Mouse (Mus musculus): ENCODE data around the gene Vps18. TPM values are rescaled to one million over a fixed set of nuclear protein-coding genes. Genes with fewer than 3 reads are reported as not detected.

Gene Vps18
- polyA plus RNA-seq, 1 experiment from 2014 or later: 23.9 TPM

- peaks cover 57% of the 10 kb centered on the region for H3K27me3 ChIP-seq
- WGBS: 55% methylated on average over 12 of the region's 12 CpGs
Observed at GRCm38 (mm10) chr2:119311544-119311943, 23.0 kb downstream of the Vps18 start.

GRCm38 (mm10) chr2:119312380-119312958, 23.9 kb downstream of the Vps18 start:
- H3K36me3 ChIP-seq: no peaks in the 10 kb centered on the region
- H3K4me3 ChIP-seq: no peak overlapping the region
- no peak overlapping the region for H3K4me2 ChIP-seq
- peak; percentile 34; the same call in 1 of the 2 replicates for ATAC-seq (ENCODE audit: low read depth)
- peaks cover 21% of the 10 kb centered on the region for H3K4me1 ChIP-seq (replicated peaks)
- no peak overlapping the region for H3K27ac ChIP-seq (replicated peaks)
- H3K27me3 ChIP-seq: peaks cover 65% of the 10 kb centered on the region
- no peaks in the 10 kb centered on the region for H3K9me3 ChIP-seq
- no peak overlapping the region for H3K9ac ChIP-seq
- 15% methylated on average over 2 of the region's 2 CpGs for WGBS

More at GRCm38 (mm10) chr2:119311544-119311943, 23.0 kb downstream of the Vps18 start:
- no peak overlapping the region for H3K4me2 ChIP-seq
- no peak overlapping the region for H3K4me3 ChIP-seq
- H3K4me1 ChIP-seq (replicated peaks): peaks cover 21% of the 10 kb centered on the region
- no peaks in the 10 kb centered on the region for H3K36me3 ChIP-seq
- ATAC-seq (ENCODE audit: low read depth): no peak
- H3K27ac ChIP-seq (replicated peaks): no peak overlapping the region
- H3K9me3 ChIP-seq: no peaks in the 10 kb centered on the region
- no peak overlapping the region for H3K9ac ChIP-seq

GRCm38 (mm10) chr2:119313780-119314479, 25.4 kb downstream of the Vps18 start:
- H3K27ac ChIP-seq (replicated peaks): no peak overlapping the region
- H3K4me3 ChIP-seq: no peak overlapping the region
- peaks cover 21% of the 10 kb centered on the region for H3K4me1 ChIP-seq (replicated peaks)
- no peak overlapping the region for H3K4me2 ChIP-seq
- no peaks in the 10 kb centered on the region for H3K36me3 ChIP-seq
- H3K9ac ChIP-seq: no peak overlapping the region
- no peaks in the 10 kb centered on the region for H3K9me3 ChIP-seq
- 30% methylated on average over 10 of the region's 10 CpGs for WGBS
- H3K27me3 ChIP-seq: peaks cover 79% of the 10 kb centered on the region
- peak; percentile 29; the same call in 1 of the 2 replicates for ATAC-seq (ENCODE audit: low read depth)

- H3K9me3 ChIP-seq: no peaks in the 10 kb centered on the region
- H3K27me3 ChIP-seq: peaks cover 84% of the 10 kb centered on the region
- no peak overlapping the region for H3K9ac ChIP-seq
- H3K27ac ChIP-seq (replicated peaks): no peak overlapping the region
- WGBS: 59% methylated on average over 12 of the region's 12 CpGs
- H3K4me1 ChIP-seq (replicated peaks): peaks cover 21% of the 10 kb centered on the region
- H3K36me3 ChIP-seq: no peaks in the 10 kb centered on the region
- H3K4me3 ChIP-seq: no peak overlapping the region
- ATAC-seq (ENCODE audit: low read depth): no peak
- no peak overlapping the region for H3K4me2 ChIP-seq
Observed at GRCm38 (mm10) chr2:119314742-119315310, 26.3 kb downstream of the Vps18 start.

GRCm38 (mm10) chr2:119318043-119318710, 29.6 kb downstream of the Vps18 start:
- Histone ChIP-seq H3K9me3 (no peaks in the 10 kb centered on the region), H3K27ac (replicated peaks) (no peak overlapping the region), H3K4me1 (replicated peaks) (peaks cover 37% of the 10 kb centered on the region), H3K4me2 (no peak overlapping the region), H3K4me3 (no peak overlapping the region), H3K27me3 (peaks cover 93% of the 10 kb centered on the region), H3K9ac (no peak overlapping the region), H3K36me3 (no peaks in the 10 kb centered on the region)
- 72% methylated on average over 3 of the region's 3 CpGs for WGBS
- no peak for ATAC-seq (ENCODE audit: low read depth)

- H3K9ac ChIP-seq: no peak overlapping the region
- H3K4me1 ChIP-seq (replicated peaks): peaks cover 48% of the 10 kb centered on the region
- H3K9me3 ChIP-seq: no peaks in the 10 kb centered on the region
- no peak overlapping the region for H3K4me2 ChIP-seq
- no peaks in the 10 kb centered on the region for H3K36me3 ChIP-seq
- peaks cover 94% of the 10 kb centered on the region for H3K27me3 ChIP-seq
- WGBS: 76% methylated on average over 8 of the region's 8 CpGs
- H3K27ac ChIP-seq (replicated peaks): no peak overlapping the region
- no peak for ATAC-seq (ENCODE audit: low read depth)
- no peak overlapping the region for H3K4me3 ChIP-seq
Observed at GRCm38 (mm10) chr2:119320571-119320970, 32.0 kb downstream of the Vps18 start.

GRCm38 (mm10) chr2:119321771-119322586, 33.4 kb downstream of the Vps18 start:
- Histone ChIP-seq H3K4me3 (peak overlapping the region; percentile 33), H3K9me3 (no peaks in the 10 kb centered on the region), H3K4me2 (peak overlapping the region; percentile 63), H3K27ac (replicated peaks) (0 out of 2 replicates have a peak overlapping the region, but pooled peaks have one; percentile 34), H3K9ac (peak overlapping the region; percentile 48), H3K27me3 (peaks cover 95% of the 10 kb centered on the region), H3K4me1 (replicated peaks) (peaks cover 62% of the 10 kb centered on the region), H3K36me3 (no peaks in the 10 kb centered on the region)
- ATAC-seq (ENCODE audit: low read depth): peak; percentile 48
- 1% methylated on average over 48 of the region's 48 CpGs for WGBS

- ATAC-seq (ENCODE audit: low read depth): peak; percentile 51
- Histone ChIP-seq H3K27me3 (peaks cover 95% of the 10 kb centered on the region), H3K36me3 (no peaks in the 10 kb centered on the region), H3K27ac (replicated peaks) (0 out of 2 replicates have a peak overlapping the region, but pooled peaks have one; percentile 34), H3K4me1 (replicated peaks) (peaks cover 69% of the 10 kb centered on the region), H3K9me3 (no peaks in the 10 kb centered on the region), H3K4me2 (peak overlapping the region; percentile 63), H3K4me3 (peak overlapping the region; percentile 33), H3K9ac (peak overlapping the region; percentile 48)
- 2% methylated on average over 37 of the region's 39 CpGs for WGBS
Observed at GRCm38 (mm10) chr2:119322587-119323300, 34.2 kb downstream of the Vps18 start.

GRCm38 (mm10) chr2:119323866-119324575, 35.5 kb downstream of the Vps18 start:
- H3K9me3 ChIP-seq: no peaks in the 10 kb centered on the region
- peaks cover 96% of the 10 kb centered on the region for H3K27me3 ChIP-seq
- H3K9ac ChIP-seq: no peak overlapping the region
- H3K4me1 ChIP-seq (replicated peaks): peaks cover 80% of the 10 kb centered on the region
- no peak for ATAC-seq (ENCODE audit: low read depth)
- WGBS: under 1% methylated on average over 28 of the region's 32 CpGs
- H3K4me3 ChIP-seq: peak overlapping the region; percentile 45
- peak overlapping the region; percentile 77 for H3K4me2 ChIP-seq
- H3K36me3 ChIP-seq: no peaks in the 10 kb centered on the region
- H3K27ac ChIP-seq (replicated peaks): no peak overlapping the region

GRCm38 (mm10) chr2:119324576-119325318, 36.2 kb downstream of the Vps18 start:
- peaks cover 86% of the 10 kb centered on the region for H3K4me1 ChIP-seq (replicated peaks)
- 0 out of 2 replicates have a peak, but pooled peaks have one; percentile 26 for ATAC-seq (ENCODE audit: low read depth)
- peak overlapping the region; percentile 45 for H3K4me3 ChIP-seq
- H3K4me2 ChIP-seq: peak overlapping the region; percentile 77
- H3K27me3 ChIP-seq: peaks cover 99% of the 10 kb centered on the region
- no peaks in the 10 kb centered on the region for H3K36me3 ChIP-seq
- H3K9me3 ChIP-seq: no peaks in the 10 kb centered on the region
- H3K9ac ChIP-seq: no peak overlapping the region
- WGBS: under 1% methylated on average over 32 of the region's 32 CpGs
- no peak overlapping the region for H3K27ac ChIP-seq (replicated peaks)

Data from neural tube, embryonic 13.5 days (tissue).